Mouse (Mus musculus): ENCODE data around the gene Pip5kl1. TPM values are rescaled to one million over a fixed set of nuclear protein-coding genes. Genes with fewer than 3 reads are reported as not detected.

Gene Pip5kl1
- total RNA-seq, 1 experiment from 2014 or later, result not detected

GRCm38 (mm10) chr2:32581450-32582095 lies 7.0 kb downstream of the Pip5kl1 start:
- ATAC-seq (replicated peaks; ENCODE audit: low read depth, poor library complexity, severe bottlenecking), result 0 out of 2 replicates have a peak, but pooled peaks have one; percentile 17

- peak; percentile 75 for ATAC-seq (replicated peaks; ENCODE audit: low read depth, poor library complexity, severe bottlenecking)
Measured at GRCm38 (mm10) chr2:32582830-32583799, 8.5 kb downstream of the Pip5kl1 start.

- no peak for ATAC-seq (replicated peaks; ENCODE audit: low read depth, poor library complexity, severe bottlenecking)
Measured at GRCm38 (mm10) chr2:32585149-32585714, 10.6 kb downstream of the Pip5kl1 start.

GRCm38 (mm10) chr2:32586871-32587351 lies 12.3 kb downstream of the Pip5kl1 start, which contains the start of gene St6galnac4:
Gene St6galnac4, plus strand, starts transcription at chr2:32587095.
- ATAC-seq (replicated peaks; ENCODE audit: low read depth, poor library complexity, severe bottlenecking), result peak; percentile 69

- peak; percentile 42 for ATAC-seq (replicated peaks; ENCODE audit: low read depth, poor library complexity, severe bottlenecking)
Measured at GRCm38 (mm10) chr2:32587731-32588321, 13.2 kb downstream of the Pip5kl1 start.

- no peak for ATAC-seq (replicated peaks; ENCODE audit: low read depth, poor library complexity, severe bottlenecking)
Measured at GRCm38 (mm10) chr2:32589213-32589795, 14.7 kb downstream of the Pip5kl1 start.

GRCm38 (mm10) chr2:32590224-32590623 lies 15.6 kb downstream of the Pip5kl1 start:
- ATAC-seq (replicated peaks; ENCODE audit: low read depth, poor library complexity, severe bottlenecking), result no peak

- ATAC-seq (replicated peaks; ENCODE audit: low read depth, poor library complexity, severe bottlenecking), result no peak
Measured at GRCm38 (mm10) chr2:32591249-32591648, 16.7 kb downstream of the Pip5kl1 start.

GRCm38 (mm10) chr2:32596725-32597124 lies 22.1 kb downstream of the Pip5kl1 start:
- no peak for ATAC-seq (replicated peaks; ENCODE audit: low read depth, poor library complexity, severe bottlenecking)

GRCm38 (mm10) chr2:32597248-32597647 lies 22.7 kb downstream of the Pip5kl1 start:
- ATAC-seq (replicated peaks; ENCODE audit: low read depth, poor library complexity, severe bottlenecking), result no peak

GRCm38 (mm10) chr2:32597699-32598098 lies 23.1 kb downstream of the Pip5kl1 start:
- ATAC-seq (replicated peaks; ENCODE audit: low read depth, poor library complexity, severe bottlenecking), result no peak

GRCm38 (mm10) chr2:32598506-32598905 lies 23.9 kb downstream of the Pip5kl1 start:
- no peak for ATAC-seq (replicated peaks; ENCODE audit: low read depth, poor library complexity, severe bottlenecking)

GRCm38 (mm10) chr2:32599409-32599808 lies 24.8 kb downstream of the Pip5kl1 start, which contains the start of gene St6galnac6:
Gene St6galnac6, plus strand, starts transcription at chr2:32599709.
- ATAC-seq (replicated peaks; ENCODE audit: low read depth, poor library complexity, severe bottlenecking), result no peak

GRCm38 (mm10) chr2:32601417-32602065 lies 26.9 kb downstream of the Pip5kl1 start:
- peak; percentile 28; the same call in 1 of the 2 replicates for ATAC-seq (replicated peaks; ENCODE audit: low read depth, poor library complexity, severe bottlenecking)

GRCm38 (mm10) chr2:32602600-32603054 lies 28.0 kb downstream of the Pip5kl1 start:
- peak; percentile 67 for ATAC-seq (replicated peaks; ENCODE audit: low read depth, poor library complexity, severe bottlenecking)

- no peak for ATAC-seq (replicated peaks; ENCODE audit: low read depth, poor library complexity, severe bottlenecking)
Measured at GRCm38 (mm10) chr2:32604631-32605030, 30.0 kb downstream of the Pip5kl1 start.

GRCm38 (mm10) chr2:32606161-32607142 lies 31.9 kb downstream of the Pip5kl1 start:
- ATAC-seq (replicated peaks; ENCODE audit: low read depth, poor library complexity, severe bottlenecking), result peak; percentile 48
